Mouse (Mus musculus) midbrain, embryonic 15.5 days (tissue): ENCODE data around the gene Npas2. TPM values are rescaled to one million over a fixed set of nuclear protein-coding genes. Genes with fewer than 3 reads are reported as not detected.

Experiments used
- ATAC-seq: fragments of 200-750 bp; cut with Nextera tagmentation; replicated peaks from 2 replicates; pipeline ENCODE4 v1.8.0; 2017; ENCODE audit warnings: moderate TSS enrichment
- H3K27ac ChIP-seq: fragments of 300-500 bp; sonication (generic); 2 replicates; pipeline ENCODE4 v1.5.1; 2015; ENCODE audit warnings: mild to moderate bottlenecking, inconsistent platforms
- H3K27me3 ChIP-seq: fragments of 300-500 bp; sonication (generic); replicated peaks from 2 replicates; pipeline ENCODE4 v1.6.1; 2015; ENCODE audit warnings: inconsistent platforms
- H3K36me3 ChIP-seq: fragments of 300-500 bp; sonication (generic); replicated peaks from 2 replicates; pipeline ENCODE4 v1.6.1; 2015; ENCODE audit warnings: inconsistent platforms
- H3K4me1 ChIP-seq: fragments of 300-500 bp; sonication (generic); 2 replicates; pipeline ENCODE4 v1.6.1; 2015; ENCODE audit warnings: inconsistent platforms
- H3K4me2 ChIP-seq: fragments of 300-500 bp; sonication (generic); 2 replicates; pipeline ENCODE4 v1.6.1; 2015; ENCODE audit warnings: inconsistent platforms, mild to moderate bottlenecking, moderate library complexity
- H3K4me3 ChIP-seq: fragments of 300-500 bp; sonication (generic); 2 replicates; pipeline ENCODE4 v1.5.1; 2015; ENCODE audit warnings: mild to moderate bottlenecking, inconsistent platforms
- H3K9ac ChIP-seq: fragments of 300-500 bp; sonication (generic); 2 replicates; pipeline ENCODE4 v1.6.1; 2015; ENCODE audit warnings: mild to moderate bottlenecking, inconsistent platforms
- H3K9me3 ChIP-seq: fragments of 300-500 bp; sonication (generic); 2 replicates; pipeline ENCODE4 v1.6.1; 2016; ENCODE audit warnings: inconsistent platforms
- WGBS: fragments of 180-500 bp; shearing (Covaris S2); methylation state at CpG from one replicate; pipeline ENCODE4 v1.1.7; 2015; ENCODE audit warnings: mixed read lengths; 5-methylcytosine and 5-hydroxymethylcytosine counted together
- polyA plus RNA-seq: library from polyadenylated mRNA; unstranded; fragments of >200 nt; fragmentation: Nextera tagmentation; extraction: Ambion mirVana; gene quantifications from 2 replicates; pipeline ENCODE4 v1.2.1, GENCODE M21; 2015

The Npas2 gene
- polyA plus RNA-seq, 1 experiment from 2014 or later: 0.65 TPM

GRCm38 (mm10) chr1:39321954-39322353 lies 128.4 kb downstream of the Npas2 start:
- H3K4me3 ChIP-seq: no peak overlapping the region
- H3K9ac ChIP-seq: no peak overlapping the region
- no peaks in the 10 kb centered on the region for H3K36me3 ChIP-seq
- H3K27me3 ChIP-seq: no peaks in the 10 kb centered on the region
- WGBS: 82% methylated on average over 6 of the region's 6 CpGs
- no peak for ATAC-seq
- no peaks in the 10 kb centered on the region for H3K9me3 ChIP-seq
- no peak overlapping the region for H3K4me2 ChIP-seq
- no peaks in the 10 kb centered on the region for H3K4me1 ChIP-seq
- H3K27ac ChIP-seq: no peak overlapping the region

DNA sequence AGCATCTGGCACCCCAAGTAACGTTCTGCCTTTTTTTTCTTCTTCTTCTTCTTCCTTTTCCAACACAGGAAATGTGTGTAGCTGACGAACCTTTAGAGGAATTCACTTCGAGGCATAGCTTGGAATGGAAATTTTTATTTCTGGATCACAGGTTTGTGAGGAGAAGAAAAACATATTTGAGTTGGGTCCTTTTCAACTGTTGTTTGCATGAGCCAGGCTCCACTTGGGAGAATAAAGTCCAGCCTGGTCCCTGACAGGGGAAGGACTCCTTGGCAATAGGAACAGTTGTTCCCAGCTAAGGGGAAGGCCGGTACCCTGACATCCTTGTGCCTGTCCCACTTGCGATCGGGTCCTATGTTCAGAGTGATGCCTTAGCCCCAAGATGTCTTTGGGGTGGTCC lies 131.7 kb downstream of the Npas2 start:
- H3K36me3 ChIP-seq: no peaks in the 10 kb centered on the region
- no peak overlapping the region for H3K4me2 ChIP-seq
- no peaks in the 10 kb centered on the region for H3K27me3 ChIP-seq
- no peaks in the 10 kb centered on the region for H3K4me1 ChIP-seq
- H3K4me3 ChIP-seq: no peak overlapping the region
- H3K9ac ChIP-seq: no peak overlapping the region
- no peaks in the 10 kb centered on the region for H3K9me3 ChIP-seq
- 89% methylated on average over 6 of the region's 6 CpGs for WGBS
- no peak for ATAC-seq
- no peak overlapping the region for H3K27ac ChIP-seq

- Histone ChIP-seq H3K36me3 (no peaks in the 10 kb centered on the region), H3K4me1 (no peaks in the 10 kb centered on the region), H3K27ac (no peak overlapping the region), H3K27me3 (no peaks in the 10 kb centered on the region), H3K9ac (no peak overlapping the region), H3K9me3 (no peaks in the 10 kb centered on the region), H3K4me3 (no peak overlapping the region), H3K4me2 (no peak overlapping the region)
- 77% methylated on average over 7 of the region's 7 CpGs for WGBS
- ATAC-seq: no peak
Measured at GRCm38 (mm10) chr1:39327546-39327945, 134.0 kb downstream of the Npas2 start.

- Histone ChIP-seq H3K36me3 (no peaks in the 10 kb centered on the region), H3K4me1 (no peaks in the 10 kb centered on the region), H3K4me2 (no peak overlapping the region), H3K4me3 (no peak overlapping the region), H3K27me3 (no peaks in the 10 kb centered on the region), H3K27ac (no peak overlapping the region), H3K9me3 (no peaks in the 10 kb centered on the region), H3K9ac (no peak overlapping the region)
- no peak for ATAC-seq
- 92% methylated on average over 7 of the region's 7 CpGs for whole genome bisulfite sequencing
Measured at GRCm38 (mm10) chr1:39330857-39331594, 137.5 kb downstream of the Npas2 start.

DNA sequence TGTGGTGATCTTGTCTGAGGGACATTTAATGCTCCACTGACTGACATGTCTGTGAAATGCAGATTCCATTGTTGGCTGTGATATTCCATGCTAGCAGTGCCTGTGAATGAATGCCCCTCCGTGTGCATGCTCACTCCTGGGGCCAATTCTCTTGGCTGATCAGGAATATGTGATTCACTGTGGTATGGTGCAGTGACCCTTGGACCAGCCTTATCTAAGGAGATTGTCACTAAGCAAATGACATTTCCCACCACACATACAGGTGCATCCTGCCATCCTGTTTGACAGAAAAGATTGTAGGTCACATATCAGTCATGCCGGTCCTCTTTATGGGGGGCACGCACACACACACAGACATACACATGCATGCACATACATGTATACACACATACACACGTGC lies 138.9 kb downstream of the Npas2 start:
- H3K4me1 ChIP-seq: no peaks in the 10 kb centered on the region
- H3K9me3 ChIP-seq: no peaks in the 10 kb centered on the region
- H3K27ac ChIP-seq: no peak overlapping the region
- H3K36me3 ChIP-seq: no peaks in the 10 kb centered on the region
- ATAC-seq: no peak
- H3K27me3 ChIP-seq: no peaks in the 10 kb centered on the region
- H3K4me3 ChIP-seq: no peak overlapping the region
- no peak overlapping the region for H3K4me2 ChIP-seq
- no peak overlapping the region for H3K9ac ChIP-seq
- WGBS: 84% methylated on average over 4 of the region's 4 CpGs

DNA sequence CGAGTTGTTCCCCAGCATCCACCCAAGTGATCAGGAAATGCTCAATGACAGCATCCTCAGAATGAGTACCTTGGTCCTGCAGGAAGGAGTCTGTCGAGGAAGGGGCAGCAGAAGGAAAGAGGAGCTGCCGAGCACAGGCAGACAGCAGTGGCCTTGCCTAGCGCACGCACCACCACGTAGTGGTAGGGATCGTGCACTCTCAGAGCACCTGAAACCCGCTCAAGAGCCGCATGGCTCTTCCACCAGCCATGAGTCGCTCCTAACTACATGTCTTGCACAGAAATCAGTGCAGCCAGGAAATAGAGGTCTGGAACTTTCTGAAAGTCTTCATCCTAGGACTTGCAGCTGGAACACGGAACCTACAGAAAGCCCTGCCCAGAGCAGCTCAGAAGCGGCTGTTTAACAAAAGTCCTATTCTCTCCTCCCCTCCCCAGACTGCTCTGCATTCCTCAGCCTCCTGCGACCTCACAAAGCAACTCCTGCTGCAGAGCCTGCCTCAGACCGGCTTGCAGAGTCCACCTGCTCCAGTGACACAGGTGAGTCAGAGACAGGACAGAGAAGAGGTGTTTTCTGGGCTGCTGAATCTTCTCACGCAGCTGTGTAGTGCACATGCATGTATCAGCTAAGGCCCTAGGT lies 142.1 kb downstream of the Npas2 start:
- Histone ChIP-seq H3K9me3 (no peaks in the 10 kb centered on the region), H3K27ac (no peak overlapping the region), H3K9ac (no peak overlapping the region), H3K4me3 (no peak overlapping the region), H3K27me3 (no peaks in the 10 kb centered on the region), H3K36me3 (no peaks in the 10 kb centered on the region), H3K4me1 (0 out of 2 replicates have a peak, but pooled peaks cover 2% of the 10 kb centered on the region), H3K4me2 (no peak overlapping the region)
- WGBS: 30% methylated on average over 15 of the region's 15 CpGs
- ATAC-seq: no peak

DNA sequence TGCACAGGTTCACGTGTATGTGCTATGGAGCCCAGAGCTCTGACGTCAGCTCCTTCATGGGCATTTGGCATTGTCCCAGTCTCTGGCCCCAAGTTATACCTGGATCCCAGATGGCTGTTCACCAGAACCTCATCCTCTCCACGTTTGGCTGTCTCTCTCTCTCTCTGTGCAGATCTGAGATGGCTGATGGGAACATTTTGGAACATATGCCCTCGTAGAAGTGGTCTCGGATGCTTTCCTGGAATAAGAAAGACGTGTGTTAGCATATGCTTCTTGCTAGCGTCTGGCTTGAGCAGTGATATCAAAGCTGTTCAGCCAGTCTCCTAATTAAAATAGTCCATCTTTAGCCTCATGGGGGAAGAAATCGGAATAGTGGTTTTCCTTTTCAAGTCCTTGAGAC lies 143.3 kb downstream of the Npas2 start:
- Histone ChIP-seq H3K27me3 (no peaks in the 10 kb centered on the region), H3K4me2 (no peak overlapping the region), H3K27ac (no peak overlapping the region), H3K9me3 (no peaks in the 10 kb centered on the region), H3K36me3 (no peaks in the 10 kb centered on the region), H3K4me1 (0 out of 2 replicates have a peak, but pooled peaks cover 2% of the 10 kb centered on the region), H3K4me3 (no peak overlapping the region), H3K9ac (no peak overlapping the region)
- 81% methylated on average over 8 of the region's 8 CpGs for WGBS
- no peak for ATAC-seq

- Histone ChIP-seq H3K9ac (no peak overlapping the region), H3K27ac (no peak overlapping the region), H3K4me3 (no peak overlapping the region), H3K9me3 (no peaks in the 10 kb centered on the region), H3K4me2 (no peak overlapping the region), H3K4me1 (0 out of 2 replicates have a peak, but pooled peaks cover 2% of the 10 kb centered on the region), H3K36me3 (no peaks in the 10 kb centered on the region), H3K27me3 (no peaks in the 10 kb centered on the region)
- ATAC-seq: no peak
- WGBS: 82% methylated on average over 10 of the region's 10 CpGs
Measured at GRCm38 (mm10) chr1:39338831-39339230, 145.3 kb downstream of the Npas2 start.

DNA sequence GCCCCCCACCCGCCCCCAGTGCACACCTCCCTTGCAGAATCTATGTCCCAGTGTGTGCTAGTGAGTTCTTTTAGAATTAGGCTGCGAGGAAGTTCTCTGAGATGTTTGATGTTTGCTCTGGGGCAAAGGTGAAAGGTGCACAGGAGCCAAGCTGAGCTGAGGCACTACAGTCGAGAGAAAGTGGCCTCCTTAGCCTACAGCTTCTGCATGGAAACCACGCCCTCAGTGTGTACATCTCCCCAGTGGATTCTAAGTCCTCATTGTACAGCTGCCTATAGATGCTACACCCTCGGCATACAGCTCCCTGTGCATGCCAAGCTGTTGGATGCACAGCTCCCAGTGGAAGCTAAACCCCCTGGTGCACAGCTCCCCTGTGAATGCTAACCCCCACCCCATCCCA lies 145.9 kb downstream of the Npas2 start:
- H3K4me2 ChIP-seq: no peak overlapping the region
- no peak for ATAC-seq
- 51% methylated on average over 5 of the region's 5 CpGs for WGBS
- H3K27me3 ChIP-seq: no peaks in the 10 kb centered on the region
- no peaks in the 10 kb centered on the region for H3K9me3 ChIP-seq
- no peak overlapping the region for H3K9ac ChIP-seq
- no peak overlapping the region for H3K4me3 ChIP-seq
- H3K36me3 ChIP-seq: no peaks in the 10 kb centered on the region
- H3K27ac ChIP-seq: no peak overlapping the region
- H3K4me1 ChIP-seq: 0 out of 2 replicates have a peak, but pooled peaks cover 2% of the 10 kb centered on the region

DNA sequence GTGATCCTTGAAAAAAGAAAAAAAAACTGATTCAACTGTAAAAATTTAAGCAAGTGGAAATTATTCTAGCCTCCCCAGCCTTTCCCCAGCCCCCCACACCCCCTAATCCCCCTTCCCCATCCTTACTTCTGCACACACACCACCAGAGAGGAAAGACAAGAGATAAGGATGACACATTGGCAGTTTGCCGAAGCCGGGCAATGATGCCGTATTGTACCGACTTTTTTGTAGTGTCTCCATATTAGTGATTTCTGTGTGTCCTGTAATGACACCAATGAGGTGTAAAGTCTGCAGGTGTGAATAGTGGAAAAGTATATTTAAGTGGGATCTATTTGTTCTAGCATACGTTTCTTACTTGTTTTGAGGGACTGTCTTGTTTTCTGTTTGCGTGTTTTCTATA lies 146.6 kb downstream of the Npas2 start:
- no peak for ATAC-seq
- Histone ChIP-seq H3K27ac (no peak overlapping the region), H3K4me3 (no peak overlapping the region), H3K9ac (no peak overlapping the region), H3K27me3 (no peaks in the 10 kb centered on the region), H3K4me1 (0 out of 2 replicates have a peak, but pooled peaks cover 2% of the 10 kb centered on the region), H3K9me3 (no peaks in the 10 kb centered on the region), H3K36me3 (no peaks in the 10 kb centered on the region), H3K4me2 (no peak overlapping the region)
- WGBS: 83% methylated on average over 6 of the region's 6 CpGs

- H3K4me3 ChIP-seq: no peak overlapping the region
- no peaks in the 10 kb centered on the region for H3K27me3 ChIP-seq
- ATAC-seq: peak; percentile 81
- H3K36me3 ChIP-seq: no peaks in the 10 kb centered on the region
- H3K9ac ChIP-seq: no peak overlapping the region
- H3K4me1 ChIP-seq: 0 out of 2 replicates have a peak, but pooled peaks cover 2% of the 10 kb centered on the region
- WGBS: 20% methylated on average over 8 of the region's 8 CpGs
- H3K4me2 ChIP-seq: no peak overlapping the region
- H3K27ac ChIP-seq: no peak overlapping the region
- no peaks in the 10 kb centered on the region for H3K9me3 ChIP-seq
Measured at GRCm38 (mm10) chr1:39340647-39341046, 147.1 kb downstream of the Npas2 start.

DNA sequence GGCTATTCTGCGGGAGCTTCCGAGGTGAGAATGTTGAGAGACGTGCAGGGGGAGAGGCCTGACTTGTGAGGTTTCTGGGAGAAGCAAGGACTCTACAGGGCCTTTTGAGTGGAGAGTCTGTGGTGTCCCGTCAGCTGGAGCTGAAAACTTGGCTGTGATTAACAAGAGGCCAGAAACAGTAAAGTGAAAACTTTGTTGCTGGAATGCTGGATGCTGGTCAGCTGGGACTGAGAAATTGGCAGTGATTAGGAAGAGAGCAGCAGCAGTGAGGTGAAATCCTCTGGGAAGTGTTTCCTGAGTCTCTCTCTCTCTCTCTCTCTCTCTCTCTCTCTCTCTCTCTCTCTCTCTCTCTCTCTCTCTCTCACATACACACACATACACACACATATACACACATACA lies 148.3 kb downstream of the Npas2 start:
- no peak overlapping the region for H3K9ac ChIP-seq
- 0 out of 2 replicates have a peak, but pooled peaks cover 2% of the 10 kb centered on the region for H3K4me1 ChIP-seq
- H3K4me3 ChIP-seq: no peak overlapping the region
- no peak for ATAC-seq
- H3K27me3 ChIP-seq: no peaks in the 10 kb centered on the region
- 81% methylated on average over 4 of the region's 4 CpGs for WGBS
- no peak overlapping the region for H3K27ac ChIP-seq
- H3K9me3 ChIP-seq: no peaks in the 10 kb centered on the region
- no peak overlapping the region for H3K4me2 ChIP-seq
- no peaks in the 10 kb centered on the region for H3K36me3 ChIP-seq

GRCm38 (mm10) chr1:39343242-39343641 lies 149.7 kb downstream of the Npas2 start:
- Histone ChIP-seq H3K9ac (no peak overlapping the region), H3K27ac (no peak overlapping the region), H3K4me1 (0 out of 2 replicates have a peak, but pooled peaks cover 2% of the 10 kb centered on the region), H3K36me3 (no peaks in the 10 kb centered on the region), H3K27me3 (no peaks in the 10 kb centered on the region), H3K4me2 (no peak overlapping the region), H3K4me3 (no peak overlapping the region), H3K9me3 (no peaks in the 10 kb centered on the region)
- no peak for ATAC-seq
- 90% methylated on average over 5 of the region's 5 CpGs for WGBS
